Mouse (Mus musculus) limb, embryonic 14.5 days (tissue): ENCODE data around the gene A530016L24Rik. TPM values are rescaled to one million over a fixed set of nuclear protein-coding genes. Genes with fewer than 3 reads are reported as not detected.
A peak's percentile ranks its signal among the peaks of the same experiment; 100 is the strongest.

Experiments used
- ATAC-seq: fragments of 200-750 bp; cut with Nextera tagmentation; 2 replicates; pipeline ENCODE4 v1.8.0; 2017; ENCODE audit warnings: low read depth, moderate number of reproducible peaks, moderate TSS enrichment; ENCODE audit not compliant: low FRiP score
- DNase-seq: peaks from one replicate; pipeline ENCODE4 v3.0.0-alpha.2; 2015; ENCODE audit warnings: low spot score
- H3K27ac ChIP-seq: fragments of 300-500 bp; sonication (generic); replicated peaks from 2 replicates; pipeline ENCODE4 v1.5.1; 2014; ENCODE audit warnings: low read depth, mild to moderate bottlenecking, low read length, moderate library complexity, mixed read lengths
- H3K27me3 ChIP-seq: fragments of 300-500 bp; sonication (generic); 2 replicates; pipeline ENCODE4 v1.6.1; 2014; ENCODE audit warnings: low read length, mixed read lengths; ENCODE audit not compliant: control insufficient read depth, insufficient read depth
- H3K36me3 ChIP-seq: fragments of 300-500 bp; sonication (generic); 2 replicates; pipeline ENCODE4 v1.6.1; 2014; ENCODE audit warnings: mild to moderate bottlenecking, low read length, moderate library complexity, mixed read lengths; ENCODE audit not compliant: control insufficient read depth, insufficient read depth
- H3K4me1 ChIP-seq: fragments of 300-500 bp; sonication (generic); 2 replicates; pipeline ENCODE4 v1.6.1; 2014; ENCODE audit warnings: antibody characterized with exemption, low read length, mixed read lengths; ENCODE audit not compliant: control insufficient read depth, insufficient read depth
- H3K4me2 ChIP-seq: fragments of 300-500 bp; sonication (generic); replicated peaks from 2 replicates; pipeline ENCODE4 v1.6.1; 2014; ENCODE audit warnings: low read depth, mild to moderate bottlenecking, low read length, moderate library complexity; ENCODE audit not compliant: severe bottlenecking
- H3K4me3 ChIP-seq: fragments of 300-500 bp; sonication (generic); replicated peaks from 2 replicates; pipeline ENCODE4 v1.5.1; 2014; ENCODE audit warnings: low read length
- H3K9ac ChIP-seq: fragments of 300-500 bp; sonication (generic); 2 replicates; pipeline ENCODE4 v1.6.1; 2014; ENCODE audit warnings: mild to moderate bottlenecking, low read depth, low read length, moderate library complexity; ENCODE audit not compliant: severe bottlenecking
- H3K9me3 ChIP-seq: fragments of 300-500 bp; sonication (generic); 2 replicates; pipeline ENCODE4 v1.6.1; 2016; ENCODE audit warnings: low read length; ENCODE audit not compliant: control insufficient read depth
- POLR2A ChIP-seq: fragments of 200-500 bp; IDR thresholded peaks from 2 replicates; pipeline ENCODE4 v1.8.0; 2012; ENCODE audit warnings: inconsistent platforms, mild to moderate bottlenecking, moderate library complexity, borderline replicate concordance; ENCODE audit not compliant: insufficient read depth, insufficient read length; ENCODE audit errors: extremely low read depth
- WGBS: fragments of 180-500 bp; shearing (Covaris S2); extraction: QIAGEN DNeasy Blood & Tissue Kit; methylation state at CpG from one replicate; pipeline ENCODE4 v1.1.7; 2014; 5-methylcytosine and 5-hydroxymethylcytosine counted together
- polyA plus RNA-seq, 2 experiments: library from polyadenylated mRNA; depleted of rRNA in 1 of 2; stranded (reverse) in 1 of 2; unstranded in 1 of 2; fragments of >200 nt; fragmentation: Nextera tagmentation in 1 of 2; extraction: Ambion mirVana in 1 of 2; gene quantifications; 2 replicates each; pipeline versions ENCODE4 v1.2.1 to v1.2.3; 2012 to 2014

Gene A530016L24Rik
- polyA plus RNA-seq, 2 experiments, result 0.47 to 0.87 TPM

DNA sequence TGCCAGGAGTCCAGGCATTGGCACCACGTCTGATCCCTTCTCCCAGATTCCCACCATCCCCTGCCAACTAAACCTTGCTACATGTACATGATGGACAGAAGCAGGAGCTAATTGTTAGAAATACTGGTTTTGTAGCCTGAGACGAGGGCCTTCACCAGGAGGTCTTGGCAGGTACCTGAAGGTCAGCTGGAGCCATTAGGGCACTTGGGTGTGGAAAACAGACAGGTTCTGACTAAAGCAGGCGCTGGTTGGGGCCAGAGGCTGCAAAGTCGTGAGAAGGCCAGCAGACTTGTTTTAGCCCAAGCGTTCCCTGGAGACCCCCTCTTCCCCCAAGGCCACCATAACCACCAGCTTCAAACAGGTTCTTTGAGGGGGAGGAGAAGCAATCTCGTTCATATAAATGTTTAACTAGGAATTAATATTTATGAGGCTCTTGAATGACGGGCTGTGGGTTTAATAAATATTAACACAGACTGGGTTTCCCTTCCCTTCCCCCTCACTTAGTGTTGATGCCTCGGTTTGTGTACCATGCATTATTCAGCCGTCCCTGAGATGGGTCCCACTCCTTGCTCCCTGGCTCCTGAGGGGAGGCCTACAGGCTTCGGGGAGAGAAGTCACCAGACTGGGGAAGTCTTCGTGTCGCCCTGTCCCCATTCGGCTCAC lies 53.1 kb downstream of the A530016L24Rik start:
- no peaks in the 10 kb centered on the region for H3K36me3 ChIP-seq
- no peaks in the 10 kb centered on the region for H3K27me3 ChIP-seq
- WGBS, result 56% methylated on average over 13 of the region's 13 CpGs
- no peak for TF ChIP-seq POLR2A
- H3K4me2 ChIP-seq, result no peak overlapping the region
- ATAC-seq (no peak), DNase-seq (no peak)
- H3K9me3 ChIP-seq, result no peaks in the 10 kb centered on the region
- H3K4me1 ChIP-seq, result no peaks in the 10 kb centered on the region
- H3K27ac ChIP-seq, result no peak overlapping the region
- no peak overlapping the region for H3K9ac ChIP-seq
- no peak overlapping the region for H3K4me3 ChIP-seq

DNA sequence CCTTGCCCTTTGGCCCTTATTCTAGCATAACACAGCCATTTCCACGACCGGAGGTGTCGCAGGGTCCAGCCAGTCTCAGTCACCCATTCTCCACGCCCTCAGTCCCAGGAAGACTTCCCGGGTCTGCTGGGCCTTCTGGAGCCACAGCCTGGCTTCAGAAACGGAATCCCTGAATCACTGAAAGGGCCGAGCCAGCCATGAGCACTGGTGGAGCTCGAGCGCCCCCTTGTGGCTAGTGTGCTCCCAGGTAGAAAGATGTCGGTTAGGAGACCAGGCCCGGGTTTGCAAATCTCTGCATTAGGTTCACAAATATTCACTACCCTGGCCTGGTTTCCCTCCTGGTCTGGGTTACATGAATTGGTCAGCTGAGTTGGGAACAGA lies 53.7 kb downstream of the A530016L24Rik start:
- H3K4me1 ChIP-seq, result no peaks in the 10 kb centered on the region
- ATAC-seq, result 0 out of 2 replicates have a peak, but pooled peaks have one; percentile 26
- TF ChIP-seq POLR2A, result peak; percentile 16; the same call in 1 of the 2 replicates
- peak; percentile 89 for DNase-seq
- H3K9me3 ChIP-seq, result no peaks in the 10 kb centered on the region
- no peak overlapping the region for H3K9ac ChIP-seq
- WGBS, result 5% methylated on average over 11 of the region's 11 CpGs
- H3K36me3 ChIP-seq, result no peaks in the 10 kb centered on the region
- H3K27me3 ChIP-seq, result no peaks in the 10 kb centered on the region
- no peak overlapping the region for H3K4me3 ChIP-seq
- H3K4me2 ChIP-seq, result no peak overlapping the region
- no peak overlapping the region for H3K27ac ChIP-seq

DNA sequence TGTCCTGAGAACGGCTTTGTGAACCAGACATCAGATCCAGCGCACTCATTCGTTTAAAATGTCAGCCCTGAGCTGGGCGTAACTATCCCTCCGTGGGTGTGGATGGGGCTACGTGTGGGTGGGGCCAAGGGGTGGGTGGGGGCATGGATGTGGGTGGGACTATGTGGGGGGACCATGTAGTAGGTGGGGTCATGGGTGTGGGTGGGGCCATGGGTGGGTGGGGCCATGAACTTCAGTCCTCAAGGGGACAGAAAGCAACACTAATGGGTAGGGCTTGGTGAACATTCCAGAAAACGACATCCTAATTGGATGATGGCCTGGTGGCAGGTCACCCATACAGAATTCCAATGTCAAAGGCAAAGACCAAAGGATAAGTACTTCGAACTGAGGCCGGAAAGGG lies 54.7 kb downstream of the A530016L24Rik start:
- DNase-seq, result no peak
- H3K27me3 ChIP-seq, result no peaks in the 10 kb centered on the region
- H3K9me3 ChIP-seq, result no peaks in the 10 kb centered on the region
- no peak for ATAC-seq
- H3K4me1 ChIP-seq, result no peaks in the 10 kb centered on the region
- H3K36me3 ChIP-seq, result no peaks in the 10 kb centered on the region
- H3K4me3 ChIP-seq, result no peak overlapping the region
- no peak for TF ChIP-seq POLR2A
- H3K9ac ChIP-seq, result no peak overlapping the region
- no peak overlapping the region for H3K27ac ChIP-seq
- H3K4me2 ChIP-seq, result no peak overlapping the region
- 70% methylated on average over 9 of the region's 9 CpGs for WGBS

DNA sequence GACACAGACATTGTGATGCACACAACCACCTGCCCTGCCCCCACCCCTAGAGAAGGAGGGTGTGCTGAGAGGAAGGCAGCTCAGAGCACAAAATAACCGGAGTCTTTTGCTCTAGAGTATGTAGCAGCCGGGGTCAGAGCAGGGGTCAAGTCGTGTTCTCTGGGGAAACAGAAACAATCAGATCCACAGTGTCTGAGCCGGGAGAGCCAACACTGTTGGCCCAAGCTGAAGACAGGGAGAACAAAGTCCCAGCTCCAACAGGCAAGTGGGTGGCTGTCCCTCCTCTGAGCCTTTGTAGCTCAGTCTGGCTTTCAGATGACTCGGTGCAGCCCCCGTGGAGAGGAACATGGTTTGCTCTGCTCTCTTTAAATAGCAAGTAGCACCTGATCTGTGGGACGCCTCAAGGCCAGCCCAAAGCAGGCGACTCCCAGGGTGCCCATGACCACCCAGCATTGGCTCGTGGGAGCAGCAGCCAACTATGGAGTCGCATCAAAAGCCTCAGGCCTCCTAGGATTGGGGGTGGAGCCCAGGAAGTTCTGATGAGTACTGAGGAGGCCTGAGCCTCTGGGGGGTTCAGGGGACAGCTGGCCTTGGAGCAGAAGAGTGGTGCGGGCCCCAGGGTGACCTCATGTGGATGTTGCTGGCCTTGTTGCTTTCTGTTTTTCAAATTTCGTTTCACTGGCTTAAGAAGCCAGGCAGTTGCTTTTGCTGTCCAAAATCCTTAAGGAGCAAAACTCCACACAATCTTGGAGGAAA lies 55.9 kb downstream of the A530016L24Rik start:
- no peak for TF ChIP-seq POLR2A
- no peaks in the 10 kb centered on the region for H3K4me1 ChIP-seq
- DNase-seq (no peak), ATAC-seq (no peak)
- no peaks in the 10 kb centered on the region for H3K9me3 ChIP-seq
- no peaks in the 10 kb centered on the region for H3K27me3 ChIP-seq
- H3K4me3 ChIP-seq, result no peak overlapping the region
- no peaks in the 10 kb centered on the region for H3K36me3 ChIP-seq
- H3K27ac ChIP-seq, result no peak overlapping the region
- no peak overlapping the region for H3K9ac ChIP-seq
- 40% methylated on average over 12 of the region's 12 CpGs for WGBS
- H3K4me2 ChIP-seq, result no peak overlapping the region

DNA sequence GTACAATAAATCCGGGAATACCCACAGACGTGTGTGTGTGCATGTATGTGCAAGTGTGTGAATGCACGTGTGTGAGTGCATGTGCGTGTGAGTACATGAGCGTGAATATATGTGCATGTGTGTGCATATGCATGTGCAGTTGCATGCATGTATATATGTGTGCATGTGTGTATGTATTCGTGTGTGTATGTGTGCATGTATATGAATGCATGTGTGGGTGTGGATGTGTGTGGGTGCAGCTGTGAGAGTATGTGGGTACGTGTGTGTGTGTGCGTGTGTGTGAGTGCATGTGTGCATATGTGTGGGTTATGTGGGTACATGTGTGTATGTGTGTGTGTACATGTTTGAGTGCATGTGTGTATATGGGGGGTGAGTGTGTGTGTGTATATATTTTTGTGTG lies 56.9 kb downstream of the A530016L24Rik start:
- 89% methylated on average over 8 of the region's 8 CpGs for WGBS
- H3K9ac ChIP-seq, result no peak overlapping the region
- no peak overlapping the region for H3K27ac ChIP-seq
- no peaks in the 10 kb centered on the region for H3K9me3 ChIP-seq
- no peaks in the 10 kb centered on the region for H3K36me3 ChIP-seq
- no peak overlapping the region for H3K4me3 ChIP-seq
- ATAC-seq (no peak), DNase-seq (no peak)
- no peaks in the 10 kb centered on the region for H3K4me1 ChIP-seq
- no peaks in the 10 kb centered on the region for H3K27me3 ChIP-seq
- no peak for TF ChIP-seq POLR2A
- no peak overlapping the region for H3K4me2 ChIP-seq

DNA sequence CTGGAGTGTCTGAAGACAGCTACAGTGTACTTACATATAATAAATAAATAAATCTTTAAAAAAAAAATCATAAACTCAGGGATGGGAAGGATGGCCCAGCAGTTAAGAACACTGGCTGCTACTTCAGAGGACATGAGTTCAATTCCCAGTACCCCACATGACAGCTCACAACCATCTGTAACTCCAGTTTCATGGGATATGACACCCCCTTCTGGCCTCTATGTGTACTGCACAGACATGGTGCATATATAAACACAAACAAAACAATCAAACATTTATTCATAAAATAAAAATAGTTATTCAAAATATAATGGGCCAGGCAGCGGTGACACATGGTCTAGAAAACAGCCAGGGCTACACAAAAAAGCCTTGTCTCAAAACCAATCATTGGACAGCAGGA lies 60.0 kb downstream of the A530016L24Rik start:
- Histone ChIP-seq H3K9me3 (no peaks in the 10 kb centered on the region), H3K4me1 (no peaks in the 10 kb centered on the region), H3K27me3 (no peaks in the 10 kb centered on the region), H3K36me3 (no peaks in the 10 kb centered on the region), H3K9ac (no peak overlapping the region), H3K4me3 (no peak overlapping the region), H3K27ac (no peak overlapping the region), H3K4me2 (no peak overlapping the region)
- ATAC-seq (no peak), DNase-seq (no peak)
- 93% methylated on average over 1 of the region's 1 CpGs for WGBS
- no peak for TF ChIP-seq POLR2A

Other genes with a start within 250 kb of the A530016L24Rik start
- 0.22 and 0.36 TPM in 2 replicates for gene Tmem179, start 27.3 kb downstream of the A530016L24Rik start, polyA plus RNA-seq (2012; rRNA removed)
- gene Tmem179, start 27.3 kb downstream of the A530016L24Rik start, polyA plus RNA-seq (2014; fragmentation: Nextera tagmentation; extraction: Ambion mirVana), result 0.28 and 0.29 TPM in 2 replicates
- 27.5 and 29.8 TPM in 2 replicates for gene Inf2, start 99.3 kb downstream of the A530016L24Rik start, polyA plus RNA-seq (2012; rRNA removed)
- gene Inf2, start 99.3 kb downstream of the A530016L24Rik start, polyA plus RNA-seq (2014; fragmentation: Nextera tagmentation; extraction: Ambion mirVana), result 6.9 and 7.0 TPM in 2 replicates
- gene Adssl1, start 130.6 kb downstream of the A530016L24Rik start, polyA plus RNA-seq (2012; rRNA removed), result 11.8 and 18.9 TPM in 2 replicates
- gene Adssl1, start 130.6 kb downstream of the A530016L24Rik start, polyA plus RNA-seq (2014; fragmentation: Nextera tagmentation; extraction: Ambion mirVana), result 13.3 and 15.0 TPM in 2 replicates
- 179 and 184 TPM in 2 replicates for gene Siva1, start 155.2 kb downstream of the A530016L24Rik start, polyA plus RNA-seq (2012; rRNA removed)
- gene Siva1, start 155.2 kb downstream of the A530016L24Rik start, polyA plus RNA-seq (2014; fragmentation: Nextera tagmentation; extraction: Ambion mirVana), result 282 and 284 TPM in 2 replicates
- gene Akt1, start 185.4 kb downstream of the A530016L24Rik start, polyA plus RNA-seq (2012; rRNA removed), result 305 and 332 TPM in 2 replicates
- 148 and 181 TPM in 2 replicates for gene Akt1, start 185.4 kb downstream of the A530016L24Rik start, polyA plus RNA-seq (2014; fragmentation: Nextera tagmentation; extraction: Ambion mirVana)
- 2.5 and 3.3 TPM in 2 replicates for gene Zbtb42, start 189.4 kb downstream of the A530016L24Rik start, polyA plus RNA-seq (2012; rRNA removed)
- gene Zbtb42, start 189.4 kb downstream of the A530016L24Rik start, polyA plus RNA-seq (2014; fragmentation: Nextera tagmentation; extraction: Ambion mirVana), result 1.9 and 2.5 TPM in 2 replicates
- gene Cep170b, start 231.0 kb downstream of the A530016L24Rik start, polyA plus RNA-seq (2012; rRNA removed), result 30.1 and 36.9 TPM in 2 replicates
- gene Cep170b, start 231.0 kb downstream of the A530016L24Rik start, polyA plus RNA-seq (2014; fragmentation: Nextera tagmentation; extraction: Ambion mirVana), result 21.3 and 23.6 TPM in 2 replicates